Mouse (Mus musculus): ENCODE results near the gene Vmn1r46. TPM values are rescaled to one million over a fixed set of nuclear protein-coding genes. Genes with fewer than 3 reads are reported as not detected.
"Not testable (repeated sequence)": the region's sequence is repeated elsewhere in the genome, so short reads cannot be mapped to it uniquely, and the experiment has no call there.

The Vmn1r46 gene
- total RNA-seq (2015) (not detected in 2 replicates), total RNA-seq (2017) (not detected in 2 replicates)

- ATAC-seq (ENCODE audit: poor library complexity, severe bottlenecking), result no peak
Measured at GRCm38 (mm10) chr6:89969013-89969412, at the start of gene Vmn1r46. Gene Vmn1r46, plus strand, starts transcription at chr6:89969313.

GRCm38 (mm10) chr6:89940498-89940897 is 28.6 kb upstream of the Vmn1r46 start, which contains the start of gene Vmn1r45:
Gene Vmn1r45, minus strand, starts transcription at chr6:89940598.
- not testable (repeated sequence) for ATAC-seq (ENCODE audit: poor library complexity, severe bottlenecking)

GRCm38 (mm10) chr6:89940926-89941325 is 28.2 kb upstream of the Vmn1r46 start:
- ATAC-seq (ENCODE audit: poor library complexity, severe bottlenecking), result no peak

GRCm38 (mm10) chr6:89953556-89953955 is 15.6 kb upstream of the Vmn1r46 start:
- no peak for ATAC-seq (ENCODE audit: poor library complexity, severe bottlenecking)

GRCm38 (mm10) chr6:89966341-89966740 is 2.8 kb upstream of the Vmn1r46 start:
- ATAC-seq (ENCODE audit: poor library complexity, severe bottlenecking), result no peak

GRCm38 (mm10) chr6:89985989-89986388 is 16.9 kb downstream of the Vmn1r46 start:
- ATAC-seq (ENCODE audit: poor library complexity, severe bottlenecking), result no peak

- not testable (repeated sequence) for ATAC-seq (ENCODE audit: poor library complexity, severe bottlenecking)
Measured at GRCm38 (mm10) chr6:90015847-90016246, 46.7 kb downstream of the Vmn1r46 start, which contains the start of gene Vmn1r47. Gene Vmn1r47, plus strand, starts transcription at chr6:90016147.

Other genes with a start within 250 kb of the Vmn1r46 start
- gene Vmn1r41, start 228.5 kb upstream of the Vmn1r46 start, total RNA-seq (2015), result not detected in 2 replicates
- not detected in 2 replicates for gene Vmn1r41, start 228.5 kb upstream of the Vmn1r46 start, total RNA-seq (2017)
- not detected in 2 replicates for gene Vmn1r42, start 92.9 kb upstream of the Vmn1r46 start, total RNA-seq (2015)
- gene Vmn1r42, start 92.9 kb upstream of the Vmn1r46 start, total RNA-seq (2017), result not detected in 2 replicates
- not detected in 2 replicates for gene Vmn1r43, start 92.9 kb upstream of the Vmn1r46 start, total RNA-seq (2015)
- not detected in 2 replicates for gene Vmn1r43, start 92.9 kb upstream of the Vmn1r46 start, total RNA-seq (2017)
- not detected in 2 replicates for gene Vmn1r44, start 85.7 kb upstream of the Vmn1r46 start, total RNA-seq (2015)
- gene Vmn1r44, start 85.7 kb upstream of the Vmn1r46 start, total RNA-seq (2017), result not detected in 2 replicates
- gene Vmn1r45, start 28.7 kb upstream of the Vmn1r46 start, total RNA-seq (2015), result not detected in 2 replicates
- not detected in 2 replicates for gene Vmn1r45, start 28.7 kb upstream of the Vmn1r46 start, total RNA-seq (2017)
- not detected in 2 replicates for gene Vmn1r47, start 46.8 kb downstream of the Vmn1r46 start, total RNA-seq (2015)
- gene Vmn1r47, start 46.8 kb downstream of the Vmn1r46 start, total RNA-seq (2017), result not detected in 2 replicates
- not detected in 2 replicates for gene Vmn1r48, start 67.5 kb downstream of the Vmn1r46 start, total RNA-seq (2015)
- not detected in 2 replicates for gene Vmn1r48, start 67.5 kb downstream of the Vmn1r46 start, total RNA-seq (2017)
- not detected in 2 replicates for gene Vmn1r49, start 109.2 kb downstream of the Vmn1r46 start, total RNA-seq (2015)
- gene Vmn1r49, start 109.2 kb downstream of the Vmn1r46 start, total RNA-seq (2017), result not detected in 2 replicates
- gene Vmn1r50, start 132.1 kb downstream of the Vmn1r46 start, total RNA-seq (2015), result not detected in 2 replicates
- gene Vmn1r50, start 132.1 kb downstream of the Vmn1r46 start, total RNA-seq (2017), result not detected in 2 replicates
- not detected in 2 replicates for gene Vmn1r51, start 153.3 kb downstream of the Vmn1r46 start, total RNA-seq (2015)
- gene Vmn1r51, start 153.3 kb downstream of the Vmn1r46 start, total RNA-seq (2017), result not detected in 2 replicates
- gene Vmn1r52, start 205.5 kb downstream of the Vmn1r46 start, total RNA-seq (2015), result not detected in 2 replicates
- gene Vmn1r52, start 205.5 kb downstream of the Vmn1r46 start, total RNA-seq (2017), result not detected in 2 replicates
- not detected in 2 replicates for gene V1ra8, start 233.5 kb downstream of the Vmn1r46 start, total RNA-seq (2015)
- gene V1ra8, start 233.5 kb downstream of the Vmn1r46 start, total RNA-seq (2017), result not detected in 2 replicates

All from megakaryocyte, adult 5-6 weeks (primary cell).